In genomic region chr2:70661715-70662495, GRCm38 (mm10) we compare ENCODE assay signal across 8 mouse cellular contexts. TPM values are rescaled to one million over a fixed set of nuclear protein-coding genes. Genes with fewer than 3 reads are reported as not detected.
DNase-seq lines count a peak whose midpoint lies in the region; ATAC-seq lines count a peak whose summit lies in the region.

TSS of gene Gm26558 (minus strand) at chr2:70662108.

- 0 out of 2 replicates have a peak, but pooled peaks cover 5% of the 10 kb centered on the region for H3K27me3 ChIP-seq in forebrain, embryonic 14.5 days (replicated peaks; ENCODE audit: control insufficient read depth, insufficient read depth, low read length)
- H3K27me3 ChIP-seq in midbrain, embryonic 11.5 days (ENCODE audit: control insufficient read depth, insufficient read depth, low read length) = no peaks in the 10 kb centered on the region

- no peaks in the 10 kb centered on the region for H3K4me1 ChIP-seq in brown adipose tissue, adult 24 weeks (ENCODE audit: control insufficient read depth, insufficient read depth, insufficient read length, low read length)
- peaks cover 7% of the 10 kb centered on the region for H3K4me1 ChIP-seq in forebrain, embryonic 14.5 days (ENCODE audit: control insufficient read depth, insufficient read depth, low read length)
- H3K4me1 ChIP-seq in midbrain, embryonic 11.5 days (ENCODE audit: control insufficient read depth, insufficient read depth, low read length) = peaks cover 7% of the 10 kb centered on the region

- peak within 1 kb of the TSS; percentile 84 for H3K27ac ChIP-seq in brown adipose tissue, adult 24 weeks (replicated peaks; ENCODE audit: low read depth, low read length)
- peak within 1 kb of the TSS; percentile 81 for H3K27ac ChIP-seq in forebrain, embryonic 14.5 days (ENCODE audit: low read depth, low read length)
- peak within 1 kb of the TSS; percentile 74 for H3K27ac ChIP-seq in midbrain, embryonic 11.5 days (ENCODE audit: low read depth, low read length)

- under 1% methylated on average over 53 of the region's 54 CpGs for WGBS in forebrain, embryonic 14.5 days
- WGBS in midbrain, embryonic 11.5 days = under 1% methylated on average over 54 of the region's 54 CpGs

- no peaks in the 10 kb centered on the region for H3K9me3 ChIP-seq in forebrain, embryonic 14.5 days (replicated peaks; ENCODE audit: control insufficient read depth, low read length)
- H3K9me3 ChIP-seq in midbrain, embryonic 11.5 days (ENCODE audit: control insufficient read depth, low read length) = no peaks in the 10 kb centered on the region

- H3K9ac ChIP-seq in forebrain, embryonic 14.5 days (ENCODE audit: low read length) = peak within 1 kb of the TSS; percentile 93
- peak within 1 kb of the TSS; percentile 86 for H3K9ac ChIP-seq in midbrain, embryonic 11.5 days (ENCODE audit: low read length)

- ATAC-seq in forebrain, embryonic 14.5 days = peak; percentile 81
- peak; percentile 88 for ATAC-seq in midbrain, embryonic 11.5 days (ENCODE audit: low FRiP score)

- peak within 1 kb of the TSS; percentile 95 for H3K4me3 ChIP-seq in brown adipose tissue, adult 24 weeks (ENCODE audit: insufficient read depth, low read depth, low read length)
- peak within 1 kb of the TSS; percentile 94 for H3K4me3 ChIP-seq in forebrain, embryonic 14.5 days (ENCODE audit: low read depth, low read length)
- peak within 1 kb of the TSS; percentile 72 for H3K4me3 ChIP-seq in midbrain, embryonic 11.5 days (ENCODE audit: low read depth, low read length)

- H3K36me3 ChIP-seq in forebrain, embryonic 14.5 days (ENCODE audit: control insufficient read depth, insufficient read depth, low read length) = no peaks in the 10 kb centered on the region
- H3K36me3 ChIP-seq in midbrain, embryonic 11.5 days (ENCODE audit: control insufficient read depth, insufficient read depth, low read length) = no peaks in the 10 kb centered on the region

- peak within 1 kb of the TSS; percentile 82 for H3K4me2 ChIP-seq in forebrain, embryonic 14.5 days (ENCODE audit: low read length)
- H3K4me2 ChIP-seq in midbrain, embryonic 11.5 days = peak within 1 kb of the TSS; percentile 80

- DNase-seq in gastrocnemius, postnatal 10 days = peak; percentile 15
- no peak for DNase-seq in gastrocnemius, postnatal 4 days (ENCODE audit: low spot score in 2 of 2)
- DNase-seq in 3T3-L1 (ENCODE audit: low read depth, low spot score) = peak; percentile 52
- DNase-seq in forebrain, embryonic 14.5 days (ENCODE audit: low spot score) = peak; percentile 28
- peak; percentile 21 to 41 for DNase-seq in kidney, postnatal 36 days
- no peak for DNase-seq in midbrain, embryonic 11.5 days (ENCODE audit: low spot score, missing footprints)
- no peak for DNase-seq in thymus, postnatal 4 days

RNA-seq across cellular contexts. Expression of gene Gm26558, which starts in this region (rescaled TPM):
- not detected for total RNA-seq in gastrocnemius, postnatal 10 days (2021)
- not detected for total RNA-seq in gastrocnemius, postnatal 4 days (2021)
- not detected in 2 replicates for polyA plus RNA-seq in brown adipose tissue, adult 24 weeks (2012; ENCODE audit: insufficient read depth, insufficient read length, missing spikeins)
- 2.6 TPM in 2 replicates for polyA plus RNA-seq in forebrain, embryonic 14.5 days (2014; fragmentation: Nextera tagmentation; extraction: Ambion mirVana)
- 2.7 and 4.1 TPM in 2 replicates for polyA plus RNA-seq in midbrain, embryonic 11.5 days (2014; fragmentation: Nextera tagmentation; extraction: Ambion mirVana)

Comparison
In these comparisons a context has a peak if more than half of its experiments do, and no peak if none do; other contexts are left out.
1. Peak in DNase-seq in gastrocnemius, postnatal 10 days; RNA of the gene not detected or under 1 TPM.
2. DNase-seq: peak in 3T3-L1 (single experiment), forebrain, embryonic 14.5 days (single experiment) and kidney, postnatal 36 days (2 of 2); none in gastrocnemius, postnatal 4 days (0 of 2), midbrain, embryonic 11.5 days (single experiment) and thymus, postnatal 4 days (single experiment).
3. Peak in every context shown above with its lines, with median percentiles within 50 percentile points of each other: H3K27ac ChIP-seq and H3K4me3 ChIP-seq.